In genomic region chr8:108881336-108881735, GRCm38 (mm10) we compare ENCODE assay signal across 23 mouse cellular contexts.
DNase-seq lines count a peak whose midpoint lies in the region; ATAC-seq and TF ChIP-seq lines count a peak whose summit lies in the region.
"Had no signal": no experiment of that assay in that cellular context is flagged by ENCODE, and none has a peak within 500 bp of the region (broad histone marks: within the 10 kb centered on the region; RNA-seq: fewer than 3 reads in every experiment).

No protein-coding gene starts in this region.

- H3K27ac ChIP-seq in left cerebral cortex, adult 2 months: no peak overlapping the region
- H3K27ac ChIP-seq in midbrain, embryonic 12.5 days (replicated peaks): 0 out of 2 replicates have a peak overlapping the region, but pooled peaks have one; percentile 30
- no peak overlapping the region for H3K27ac ChIP-seq in midbrain, embryonic 13.5 days
- H3K27ac ChIP-seq: embryonic facial prominence, embryonic 10.5 days; embryonic facial prominence, embryonic 12.5 days; forebrain, embryonic 13.5 days; forebrain, embryonic 15.5 days had no signal

- peaks cover 28% of the 10 kb centered on the region for H3K4me1 ChIP-seq in midbrain, embryonic 12.5 days
- peaks cover 36% of the 10 kb centered on the region for H3K4me1 ChIP-seq in midbrain, embryonic 13.5 days (replicated peaks)

- DNase-seq in cerebellum, postnatal 10 days: peak; percentile 53 to 71
- DNase-seq in cerebellum, postnatal 4 days (ENCODE audit: low spot score in 2 of 2): no peak
- peak; percentile 17 for DNase-seq in left cerebral cortex, postnatal 4 days
- no peak for DNase-seq in left cerebral cortex, adult 2 months (ENCODE audit: extremely low spot score in 1 of 2, low spot score in 2 of 2)
- DNase-seq: adrenal gland, adult 8-10 months; adrenal gland, postnatal 36 days; B cell, adult 2 months; cerebellum, adult 11-12 months; cerebellum, adult 2 months; cerebellum, adult 9-11 months; cerebellum, postnatal 36 days; forebrain, postnatal 0 days had no signal

- H3K36me3 ChIP-seq in midbrain, embryonic 12.5 days: peaks cover 8% of the 10 kb centered on the region; the same call in 1 of the 2 replicates
- H3K36me3 ChIP-seq in midbrain, embryonic 13.5 days: peaks cover 17% of the 10 kb centered on the region; the same call in 1 of the 2 replicates
- H3K36me3 ChIP-seq: forebrain, embryonic 15.5 days; G1E had no signal

- H3K4me2 ChIP-seq in midbrain, embryonic 12.5 days (replicated peaks): no peak overlapping the region
- H3K4me2 ChIP-seq in midbrain, embryonic 13.5 days (replicated peaks): no peak overlapping the region
- H3K4me2 ChIP-seq: embryonic facial prominence, embryonic 12.5 days; forebrain, embryonic 13.5 days; forebrain, embryonic 15.5 days had no signal

- intact Hi-C loops in left cerebral cortex, postnatal 4 days (cut with DNase I): no loop called here
- intact Hi-C loops in left cerebral cortex, adult 2 months (cut with DNase I): no loop called here

- no peak for TF ChIP-seq CTCF in left cerebral cortex, adult 2 months (IDR thresholded peaks at IDR 0.05)

- no peak overlapping the region for H3K9ac ChIP-seq in midbrain, embryonic 12.5 days (replicated peaks)
- H3K9ac ChIP-seq in midbrain, embryonic 13.5 days (replicated peaks): no peak overlapping the region
- H3K9ac ChIP-seq: embryonic facial prominence, embryonic 12.5 days; forebrain, embryonic 13.5 days; forebrain, embryonic 15.5 days; forebrain, postnatal 0 days had no signal

- no peak for ATAC-seq in midbrain, embryonic 12.5 days (ENCODE audit: low FRiP score, low read depth)
- ATAC-seq in midbrain, embryonic 13.5 days: no peak
- ATAC-seq: activated CD4-positive, CD25-positive, alpha-beta regulatory T cell, adult 4 months; CD4-positive, CD25-positive, alpha-beta regulatory T cell, adult 4 months; forebrain, embryonic 13.5 days; forebrain, embryonic 15.5 days; forebrain, postnatal 0 days; Patski had no signal

- no peaks in the 10 kb centered on the region for H3K27me3 ChIP-seq in midbrain, embryonic 12.5 days
- no peaks in the 10 kb centered on the region for H3K27me3 ChIP-seq in midbrain, embryonic 13.5 days
- H3K27me3 ChIP-seq: CH12.LX; embryonic facial prominence, embryonic 12.5 days; forebrain, embryonic 15.5 days; Patski had no signal

- WGBS in midbrain, embryonic 12.5 days: 94% methylated on average over 7 of the region's 7 CpGs
- 93% methylated on average over 7 of the region's 7 CpGs for WGBS in midbrain, embryonic 13.5 days

- H3K4me3 ChIP-seq in left cerebral cortex, adult 2 months: no peak overlapping the region
- H3K4me3 ChIP-seq in midbrain, embryonic 12.5 days: no peak overlapping the region
- H3K4me3 ChIP-seq in midbrain, embryonic 13.5 days (replicated peaks): no peak overlapping the region
- H3K4me3 ChIP-seq: embryonic facial prominence, embryonic 10.5 days; embryonic facial prominence, embryonic 12.5 days; forebrain, embryonic 13.5 days; forebrain, embryonic 15.5 days had no signal

- H3K9me3 ChIP-seq in midbrain, embryonic 12.5 days: no peaks in the 10 kb centered on the region
- H3K9me3 ChIP-seq in midbrain, embryonic 13.5 days: no peaks in the 10 kb centered on the region
- H3K9me3 ChIP-seq: embryonic facial prominence, embryonic 10.5 days; embryonic facial prominence, embryonic 12.5 days; forebrain, embryonic 13.5 days; forebrain, embryonic 15.5 days had no signal

Comparison
In these comparisons a context has a peak if more than half of its experiments do, and no peak if none do; other contexts are left out.
1. DNase-seq: peak in cerebellum, postnatal 10 days (2 of 2) and left cerebral cortex, postnatal 4 days (single experiment); none in cerebellum, postnatal 4 days (0 of 2) and left cerebral cortex, adult 2 months (0 of 2).